Mouse (Mus musculus) monocyte, adult 59 days (primary cell): ENCODE measurements around the gene Gaa. TPM values are rescaled to one million over a fixed set of nuclear protein-coding genes. Genes with fewer than 3 reads are reported as not detected.

Experiments used
- total RNA-seq, 2 experiments: library from RNA; stranded (reverse); gene quantifications; one replicate each; pipeline ENCODE4 v1.2.4; 2023

Gaa gene
- total RNA-seq = 10 to 100 TPM; 72.0 to 73.3 TPM

DNA sequence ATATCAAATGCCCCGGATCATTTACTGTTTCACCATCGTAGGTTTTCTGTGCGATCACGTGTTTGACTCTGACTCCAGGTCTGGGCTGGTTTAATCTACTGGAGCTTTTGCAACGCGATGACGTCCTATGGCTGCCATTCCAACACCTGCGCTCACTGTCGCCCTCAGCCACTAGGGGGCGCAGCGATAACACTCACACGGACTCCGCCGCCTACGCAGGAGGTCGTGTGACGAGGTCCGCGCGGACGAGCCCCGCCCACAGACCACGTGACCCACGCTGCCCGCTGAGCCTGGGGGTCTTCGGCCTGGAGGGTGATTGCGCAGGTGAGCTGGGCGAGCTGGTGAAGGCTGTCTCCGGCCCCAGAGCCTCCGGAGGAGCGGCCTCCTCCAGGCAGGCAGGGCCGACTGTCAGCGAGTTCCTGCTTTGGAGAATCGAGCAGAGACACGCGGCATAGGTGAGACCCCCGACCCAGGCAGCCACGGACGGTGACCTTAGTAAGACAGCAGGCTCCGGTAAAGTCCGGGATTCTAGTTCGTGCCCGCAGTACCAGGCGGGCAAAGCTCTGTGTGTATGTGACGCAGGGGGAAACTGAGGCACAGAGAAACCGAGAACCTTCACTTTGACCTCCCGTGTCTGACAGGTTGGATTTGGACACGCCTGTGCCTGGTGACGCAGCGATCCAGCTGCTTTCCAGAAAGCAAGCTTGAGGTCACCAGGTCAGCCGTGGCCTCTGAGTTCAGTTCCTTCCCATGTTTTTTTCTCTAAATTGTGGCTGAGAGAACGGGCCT is at the start of gene Gaa:
TSS of gene Gaa (plus strand) at position 120 of the 789 bp plus-strand sequence.

GRCm38 (mm10) chr11:119228091-119228781 is 39.5 kb upstream of the Gaa start, which contains the start of the genes Tbc1d16 and Ccdc40:
Tbc1d16 (minus strand) TSS chr11:119228499.
Ccdc40 (plus strand) TSS chr11:119228572.

GRCm38 (mm10) chr11:119299391-119300245 is 31.9 kb downstream of the Gaa start, which contains the start of gene Eif4a3:
Eif4a3 (minus strand) TSS chr11:119300089.

DNA sequence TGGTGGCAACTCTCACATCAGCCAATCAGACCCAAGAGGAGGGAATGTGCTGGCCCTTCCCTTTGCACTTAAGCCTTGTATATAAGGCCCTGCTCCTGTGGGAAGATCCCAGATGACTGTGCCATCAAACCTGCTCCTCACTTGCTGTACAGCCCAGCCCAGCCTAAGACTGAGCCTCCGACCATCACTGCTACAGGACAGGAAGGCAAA is 39.9 kb downstream of the Gaa start, which contains the start of gene Card14:
TSS of gene Card14 (plus strand) at position 111 of the 210 bp plus-strand sequence.

Other genes with a start within 250 kb of the Gaa start
- gene Cbx2, start 244.9 kb upstream of the Gaa start, total RNA-seq = 1 to 10 TPM; 1.2 to 1.3 TPM
- gene Cbx8, start 226.9 kb upstream of the Gaa start, total RNA-seq = 10 to 100 TPM; 13.5 to 20.7 TPM
- 10 to 100 TPM; 61.1 to 66.8 TPM for gene Cbx4, start 181.7 kb upstream of the Gaa start, total RNA-seq
- 10 to 100 TPM; 10.8 to 11.0 TPM for gene Tbc1d16, start 39.4 kb upstream of the Gaa start, total RNA-seq
- gene Ccdc40, start 39.3 kb upstream of the Gaa start, total RNA-seq = under 1 TPM; 0.18 to 0.88 TPM
- gene Eif4a3, start 32.2 kb downstream of the Gaa start, total RNA-seq = 100 to 1,000 TPM; 132 to 152 TPM
- gene Card14, start 39.9 kb downstream of the Gaa start, total RNA-seq = not detected
- gene Sgsh, start 87.6 kb downstream of the Gaa start, total RNA-seq = 10 to 100 TPM; 33.2 to 35.1 TPM
- gene Slc26a11, start 87.7 kb downstream of the Gaa start, total RNA-seq = 10 to 100 TPM; 25.8 to 34.6 TPM
- gene Rnf213, start 125.2 kb downstream of the Gaa start, total RNA-seq = 100 to 1,000 TPM; 146 to 166 TPM
- 10 to 100 TPM; 17.2 to 22.7 TPM for gene Endov, start 223.5 kb downstream of the Gaa start, total RNA-seq